Mouse (Mus musculus) small intestine, adult 2 months (tissue): ENCODE measurements around the gene Anxa11. TPM values are rescaled to one million over a fixed set of nuclear protein-coding genes. Genes with fewer than 3 reads are reported as not detected.

ENCODE experiments used
- H3K27ac ChIP-seq: fragments of 200-500 bp; 2 replicates; pipeline ENCODE4 v1.5.1; 2012; ENCODE audit warnings: low read depth, low read length, control low read depth, inconsistent platforms; ENCODE audit not compliant: insufficient read depth
- H3K27me3 ChIP-seq: fragments of 200-500 bp; 2 replicates; pipeline ENCODE4 v1.6.1; 2012; ENCODE audit warnings: mild to moderate bottlenecking, moderate library complexity, low read length, inconsistent platforms; ENCODE audit not compliant: control insufficient read depth, insufficient read depth
- H3K36me3 ChIP-seq: fragments of 200-500 bp; 2 replicates; pipeline ENCODE4 v1.6.1; 2012; ENCODE audit warnings: mild to moderate bottlenecking, low read length, control low read depth, inconsistent platforms; ENCODE audit not compliant: control insufficient read depth, insufficient read depth
- H3K4me1 ChIP-seq: fragments of 200-500 bp; 2 replicates; pipeline ENCODE4 v1.6.1; 2012; ENCODE audit warnings: low read length, inconsistent platforms, mixed read lengths; ENCODE audit not compliant: control insufficient read depth, insufficient read depth, insufficient read length
- H3K4me3 ChIP-seq: fragments of 200-500 bp; 2 replicates; pipeline ENCODE4 v1.5.1; 2012; ENCODE audit warnings: low read depth, mild to moderate bottlenecking, control low read depth, inconsistent platforms, low read length, moderate library complexity
- CTCF ChIP-seq: fragments of 200-500 bp; IDR thresholded peaks from 2 replicates; pipeline ENCODE4 v1.5.1; 2012; ENCODE audit warnings: low read depth, mild to moderate bottlenecking, control low read depth, inconsistent platforms, low read length, moderate library complexity, mixed read lengths; ENCODE audit not compliant: insufficient replicate concordance, insufficient read length; ENCODE audit errors: extremely low read depth
- POLR2A ChIP-seq: fragments of 200-500 bp; IDR thresholded peaks from 2 replicates; pipeline ENCODE4 v1.6.1; 2012; ENCODE audit warnings: low read depth, mild to moderate bottlenecking, control low read depth, inconsistent platforms, low read length, moderate library complexity
- WGBS: fragments of 180-500 bp; shearing (Covaris S2); methylation state at CpG from one replicate; pipeline ENCODE4 v1.1.7; 2018; 5-methylcytosine and 5-hydroxymethylcytosine counted together
- polyA plus RNA-seq: library from polyadenylated mRNA; depleted of rRNA; stranded (reverse); fragments of >200 nt; gene quantifications from 2 replicates; pipeline ENCODE4 v1.2.3, GENCODE M21; 2012; rRNA removed

Anxa11 gene
- polyA plus RNA-seq = 71.5 and 153 TPM in 2 replicates

- TF ChIP-seq CTCF (no peak), POLR2A (peak; percentile 94)
- Histone ChIP-seq H3K36me3 (no peaks in the 10 kb centered on the region), H3K27ac (peak within 1 kb of the TSS; percentile 99), H3K4me3 (peak within 1 kb of the TSS; percentile 82), H3K27me3 (no peaks in the 10 kb centered on the region), H3K4me1 (peaks cover 21% of the 10 kb centered on the region)
- under 1% methylated on average over 54 of the region's 54 CpGs for WGBS
Observed at GRCm38 (mm10) chr14:25841991-25842687, at the start of gene Anxa11. Gene Anxa11 (plus strand): TSS chr14:25842156.

- 89% methylated on average over 2 of the region's 2 CpGs for WGBS
- Histone ChIP-seq H3K27me3 (no peaks in the 10 kb centered on the region), H3K27ac (no peak overlapping the region), H3K4me1 (no peaks in the 10 kb centered on the region; the same call in none of the 2 replicates), H3K4me3 (no peak overlapping the region), H3K36me3 (no peaks in the 10 kb centered on the region)
- TF ChIP-seq CTCF (no peak), POLR2A (no peak)
Observed at GRCm38 (mm10) chr14:25794331-25794730, 47.6 kb upstream of the Anxa11 start.

GRCm38 (mm10) chr14:25795067-25795466 is 46.9 kb upstream of the Anxa11 start:
- peak overlapping the region; percentile 71 for H3K27ac ChIP-seq
- TF ChIP-seq CTCF (no peak), POLR2A (no peak)
- WGBS = 65% methylated on average over 6 of the region's 6 CpGs
- H3K36me3 ChIP-seq = no peaks in the 10 kb centered on the region
- H3K27me3 ChIP-seq = no peaks in the 10 kb centered on the region
- H3K4me3 ChIP-seq = no peak overlapping the region
- no peaks in the 10 kb centered on the region; the same call in 1 of the 2 replicates for H3K4me1 ChIP-seq

- TF ChIP-seq CTCF (no peak), POLR2A (no peak)
- H3K36me3 ChIP-seq = no peaks in the 10 kb centered on the region
- H3K27ac ChIP-seq = peak overlapping the region; percentile 71
- H3K4me1 ChIP-seq = no peaks in the 10 kb centered on the region; the same call in 1 of the 2 replicates
- no peak overlapping the region for H3K4me3 ChIP-seq
- WGBS = 31% methylated on average over 10 of the region's 10 CpGs
- H3K27me3 ChIP-seq = no peaks in the 10 kb centered on the region
Observed at GRCm38 (mm10) chr14:25795561-25796174, 46.3 kb upstream of the Anxa11 start.

- Histone ChIP-seq H3K27me3 (no peaks in the 10 kb centered on the region), H3K4me1 (no peaks in the 10 kb centered on the region; the same call in 1 of the 2 replicates), H3K27ac (no peak overlapping the region), H3K4me3 (no peak overlapping the region), H3K36me3 (no peaks in the 10 kb centered on the region)
- WGBS = 79% methylated on average over 7 of the region's 7 CpGs
- TF ChIP-seq POLR2A (no peak), CTCF (no peak)
Observed at GRCm38 (mm10) chr14:25796619-25797018, 45.3 kb upstream of the Anxa11 start.

GRCm38 (mm10) chr14:25800166-25800960 is 41.6 kb upstream of the Anxa11 start:
- H3K36me3 ChIP-seq = no peaks in the 10 kb centered on the region
- no peak for TF ChIP-seq POLR2A
- peak; percentile 89 for TF ChIP-seq CTCF
- 22% methylated on average over 19 of the region's 19 CpGs for WGBS

More at GRCm38 (mm10) chr14:25800166-25800960, 41.6 kb upstream of the Anxa11 start:
- H3K27ac ChIP-seq = no peak overlapping the region
- H3K4me3 ChIP-seq = no peak overlapping the region
- H3K27me3 ChIP-seq = no peaks in the 10 kb centered on the region
- no peaks in the 10 kb centered on the region; the same call in 1 of the 2 replicates for H3K4me1 ChIP-seq
